ENCODE assay signal across 9 mouse cellular contexts in genomic region chr19:56254751-56255150, GRCm38 (mm10). TPM values are rescaled to one million over a fixed set of nuclear protein-coding genes. Genes with fewer than 3 reads are reported as not detected.
A peak's percentile ranks its signal among the peaks of the same experiment; 100 is the strongest.
DNase-seq lines count a peak whose midpoint lies in the region; ATAC-seq and TF ChIP-seq lines count a peak whose summit lies in the region.
"Had no signal": no experiment of that assay in that cellular context is flagged by ENCODE, and none has a peak within 500 bp of the region (broad histone marks: within the 10 kb centered on the region; RNA-seq: fewer than 3 reads in every experiment).

No protein-coding gene starts in this region.

- no peaks in the 10 kb centered on the region for H3K4me1 ChIP-seq in lung, adult 2 months (ENCODE audit: control insufficient read depth, insufficient read depth, low read length)
- H3K4me1 ChIP-seq in embryonic facial prominence, embryonic 11.5 days (ENCODE audit: control insufficient read depth, insufficient read depth, low read length) = no peaks in the 10 kb centered on the region
- no peaks in the 10 kb centered on the region for H3K4me1 ChIP-seq in heart, embryonic 11.5 days (ENCODE audit: control insufficient read depth, insufficient read depth, low read length)

- no peak overlapping the region for H3K9ac ChIP-seq in embryonic facial prominence, embryonic 11.5 days (replicated peaks; ENCODE audit: low read length)
- H3K9ac ChIP-seq in heart, embryonic 11.5 days (ENCODE audit: low read depth, low read length) = no peak overlapping the region
- H3K9ac ChIP-seq: limb, embryonic 15.5 days had no signal

- TF ChIP-seq POLR2A in lung, adult 2 months (IDR thresholded peaks at IDR 0.05; ENCODE audit: borderline replicate concordance, extremely low read depth, low read depth, low read length) = no peak

- H3K27me3 ChIP-seq in embryonic facial prominence, embryonic 11.5 days (ENCODE audit: control insufficient read depth, insufficient read depth, low read length) = no peaks in the 10 kb centered on the region
- H3K27me3 ChIP-seq in heart, embryonic 11.5 days (ENCODE audit: control insufficient read depth, insufficient read depth, low read length) = no peaks in the 10 kb centered on the region

- no peak overlapping the region for H3K27ac ChIP-seq in embryonic facial prominence, embryonic 11.5 days (replicated peaks; ENCODE audit: low read depth, low read length)
- no peak overlapping the region for H3K27ac ChIP-seq in heart, embryonic 11.5 days (ENCODE audit: low read depth, low read length)
- H3K27ac ChIP-seq: limb, embryonic 15.5 days had no signal

- peak; percentile 19; the same call in 1 of the 2 replicates for TF ChIP-seq CTCF in lung, adult 2 months (IDR thresholded peaks at IDR 0.05; ENCODE audit: insufficient read depth, low read length)

- WGBS in lung, adult 2 months = 49% methylated on average over 7 of the region's 7 CpGs
- WGBS in embryonic facial prominence, embryonic 11.5 days = 41% methylated on average over 7 of the region's 7 CpGs
- 46% methylated on average over 7 of the region's 7 CpGs for WGBS in heart, embryonic 11.5 days (ENCODE audit: insufficient replicate concordance)

- no peak overlapping the region for H3K4me2 ChIP-seq in embryonic facial prominence, embryonic 11.5 days (ENCODE audit: low read depth, low read length)
- no peak overlapping the region for H3K4me2 ChIP-seq in heart, embryonic 11.5 days
- H3K4me2 ChIP-seq: limb, embryonic 15.5 days had no signal

- ATAC-seq in embryonic facial prominence, embryonic 11.5 days (replicated peaks; ENCODE audit: insufficient number of reproducible peaks, low FRiP score, low TSS enrichment, low read depth) = no peak
- ATAC-seq in cerebellum, adult (ENCODE audit: insufficient number of reproducible peaks, low FRiP score, low TSS enrichment) = no peak
- no peak for ATAC-seq in heart, embryonic 11.5 days (replicated peaks; ENCODE audit: insufficient number of reproducible peaks, low FRiP score, low TSS enrichment)

- H3K36me3 ChIP-seq in embryonic facial prominence, embryonic 11.5 days (replicated peaks; ENCODE audit: control insufficient read depth, insufficient read depth, low read depth, low read length) = no peaks in the 10 kb centered on the region
- H3K36me3 ChIP-seq in heart, embryonic 11.5 days (ENCODE audit: control insufficient read depth, insufficient read depth, low read length) = no peaks in the 10 kb centered on the region
- H3K36me3 ChIP-seq: limb, embryonic 15.5 days had no signal

- H3K4me3 ChIP-seq in lung, adult 2 months (replicated peaks; ENCODE audit: extremely low read depth, low read depth, low read length) = no peak overlapping the region
- no peak overlapping the region for H3K4me3 ChIP-seq in embryonic facial prominence, embryonic 11.5 days (ENCODE audit: low read depth, low read length)
- H3K4me3 ChIP-seq in heart, embryonic 11.5 days (ENCODE audit: low read depth, low read length) = no peak overlapping the region
- H3K4me3 ChIP-seq: limb, embryonic 15.5 days had no signal

- DNase-seq in cerebellum, postnatal 10 days = peak; percentile 40 to 61
- no peak for DNase-seq in cerebellum, adult 8-10 months
- no peak for DNase-seq in lung, adult 2 months
- DNase-seq in lung, postnatal 25 days (ENCODE audit: low spot score) = no peak
- peak; percentile 46 for DNase-seq in embryonic facial prominence, embryonic 11.5 days (ENCODE audit: low spot score)
- DNase-seq in retina, embryonic 14.5 days (ENCODE audit: low spot score) = peak; percentile 51

- no peaks in the 10 kb centered on the region for H3K9me3 ChIP-seq in embryonic facial prominence, embryonic 11.5 days (replicated peaks; ENCODE audit: control insufficient read depth, low read length)
- no peaks in the 10 kb centered on the region for H3K9me3 ChIP-seq in heart, embryonic 11.5 days (replicated peaks; ENCODE audit: control insufficient read depth, low read length)
- H3K9me3 ChIP-seq: limb, embryonic 15.5 days had no signal

RNA-seq across cellular contexts. Expression of gene Habp2, which starts 32.2 kb away (rescaled TPM):
- not detected in 2 replicates for polyA plus RNA-seq in lung, adult 2 months (2012; rRNA removed)
- not detected in 2 replicates for polyA plus RNA-seq in embryonic facial prominence, embryonic 11.5 days (2014; fragmentation: Nextera tagmentation; extraction: Ambion mirVana)
- 0.84 and 1.9 TPM in 2 replicates for polyA plus RNA-seq in heart, embryonic 11.5 days (2014; fragmentation: Nextera tagmentation; extraction: Ambion mirVana)

Comparison
In these comparisons a context has a peak if more than half of its experiments do, and no peak if none do; other contexts are left out.
1. DNase-seq: peak in cerebellum, postnatal 10 days (2 of 2), embryonic facial prominence, embryonic 11.5 days (single experiment) and retina, embryonic 14.5 days (single experiment); none in cerebellum, adult 8-10 months (single experiment), lung, adult 2 months (single experiment) and lung, postnatal 25 days (single experiment).